Mouse (Mus musculus) heart, embryonic 12.5 days (tissue): ENCODE results near the gene Nckap5. TPM values are rescaled to one million over a fixed set of nuclear protein-coding genes. Genes with fewer than 3 reads are reported as not detected.

ENCODE experiments used
- ATAC-seq: fragments of 200-750 bp; cut with Nextera tagmentation; 2 replicates; pipeline ENCODE4 v1.8.0; 2017; ENCODE audit warnings: moderate TSS enrichment, moderate library complexity; ENCODE audit not compliant: insufficient number of reproducible peaks, low FRiP score
- H3K27ac ChIP-seq: fragments of 300-500 bp; sonication (generic); 2 replicates; pipeline ENCODE4 v1.5.1; 2016; ENCODE audit warnings: mild to moderate bottlenecking, moderate library complexity; ENCODE audit not compliant: poor library complexity, severe bottlenecking
- H3K27me3 ChIP-seq: fragments of 300-500 bp; sonication (generic); replicated peaks from 2 replicates; pipeline ENCODE4 v1.6.1; 2016; ENCODE audit warnings: mild to moderate bottlenecking, moderate library complexity
- H3K36me3 ChIP-seq: fragments of 300-500 bp; sonication (generic); 2 replicates; pipeline ENCODE4 v1.6.1; 2016; ENCODE audit warnings: mild to moderate bottlenecking, moderate library complexity
- H3K4me1 ChIP-seq: fragments of 300-500 bp; sonication (generic); replicated peaks from 2 replicates; pipeline ENCODE4 v1.6.1; 2016; ENCODE audit warnings: mild to moderate bottlenecking
- H3K4me2 ChIP-seq: fragments of 300-500 bp; sonication (generic); 2 replicates; pipeline ENCODE4 v1.6.1; 2016; ENCODE audit warnings: mild to moderate bottlenecking, moderate library complexity
- H3K4me3 ChIP-seq: fragments of 300-500 bp; sonication (generic); 2 replicates; pipeline ENCODE4 v1.5.1; 2016; ENCODE audit warnings: mild to moderate bottlenecking
- H3K9ac ChIP-seq: fragments of 300-500 bp; sonication (generic); 2 replicates; pipeline ENCODE4 v1.6.1; 2016; ENCODE audit warnings: mild to moderate bottlenecking, moderate library complexity
- H3K9me3 ChIP-seq: fragments of 300-500 bp; sonication (generic); replicated peaks from 2 replicates; pipeline ENCODE4 v1.6.1; 2016; ENCODE audit warnings: mild to moderate bottlenecking, moderate library complexity
- WGBS: fragments of 180-500 bp; shearing (Covaris S2); methylation state at CpG from one replicate; pipeline ENCODE4 v1.1.7; 2016; 5-methylcytosine and 5-hydroxymethylcytosine counted together
- polyA plus RNA-seq: library from polyadenylated mRNA; unstranded; fragments of >200 nt; fragmentation: Nextera tagmentation; extraction: Ambion mirVana; gene quantifications from 2 replicates; pipeline ENCODE4 v1.2.1, GENCODE M21; 2016

The Nckap5 gene
- polyA plus RNA-seq, 1 experiment from 2014 or later, result 3.8 TPM

DNA sequence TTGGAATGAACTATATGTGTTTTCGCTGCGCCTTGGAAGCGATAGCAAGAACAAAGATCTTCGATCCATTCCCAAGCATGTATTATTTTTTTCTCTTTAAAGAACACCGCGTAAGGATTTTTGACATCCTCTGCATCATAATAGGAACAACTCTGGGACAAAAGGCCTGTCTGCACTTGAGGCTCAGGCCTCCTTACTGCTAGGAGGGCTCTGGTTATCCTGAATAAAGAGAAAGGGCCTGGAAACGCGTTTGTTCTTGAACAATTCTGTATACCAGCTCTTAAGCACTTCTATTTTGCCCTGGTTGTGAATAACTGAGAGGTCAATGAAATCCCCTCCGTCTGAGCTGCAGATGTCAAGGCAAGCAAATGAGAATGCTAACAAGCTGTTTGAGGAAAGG lies 937.4 kb downstream of the Nckap5 start:
- H3K4me3 ChIP-seq, result no peak overlapping the region
- no peak overlapping the region for H3K9ac ChIP-seq
- 84% methylated on average over 9 of the region's 9 CpGs for WGBS
- H3K9me3 ChIP-seq, result 0 out of 2 replicates have a peak, but pooled peaks cover 4% of the 10 kb centered on the region
- no peaks in the 10 kb centered on the region for H3K27me3 ChIP-seq
- H3K4me1 ChIP-seq, result no peaks in the 10 kb centered on the region
- no peaks in the 10 kb centered on the region for H3K36me3 ChIP-seq
- ATAC-seq, result no peak
- H3K27ac ChIP-seq, result no peak overlapping the region
- no peak overlapping the region for H3K4me2 ChIP-seq

DNA sequence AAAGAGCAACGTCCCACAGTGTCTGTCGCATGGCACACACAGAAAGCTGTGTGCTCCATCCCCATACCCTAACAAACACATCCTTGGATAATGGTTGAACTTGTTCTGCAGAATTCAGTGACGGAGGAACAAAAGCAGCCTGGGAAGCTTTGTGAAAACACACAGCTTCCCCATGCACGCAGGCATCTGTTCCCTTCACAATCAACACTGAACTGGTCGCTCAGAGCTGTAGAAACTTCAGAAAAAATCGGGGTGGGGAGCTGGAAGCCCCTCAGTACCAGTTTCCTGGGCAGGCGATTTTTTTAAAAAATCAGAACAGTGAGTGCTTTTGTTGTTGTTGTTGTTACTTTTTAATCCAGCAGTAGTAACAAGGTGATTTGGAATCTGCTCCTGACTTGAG lies 960.5 kb downstream of the Nckap5 start:
- Histone ChIP-seq H3K4me3 (no peak overlapping the region), H3K4me2 (no peak overlapping the region), H3K4me1 (peaks cover 4% of the 10 kb centered on the region; the same call in 1 of the 2 replicates), H3K36me3 (no peaks in the 10 kb centered on the region), H3K27me3 (no peaks in the 10 kb centered on the region), H3K9ac (no peak overlapping the region), H3K27ac (no peak overlapping the region), H3K9me3 (no peaks in the 10 kb centered on the region)
- 53% methylated on average over 7 of the region's 7 CpGs for WGBS
- no peak for ATAC-seq
